Mouse (Mus musculus): ENCODE data around the gene Zfp369.
"Not testable (repeated sequence)": the region's sequence is repeated elsewhere in the genome, so short reads cannot be mapped to it uniquely, and the experiment has no call there.

DNA sequence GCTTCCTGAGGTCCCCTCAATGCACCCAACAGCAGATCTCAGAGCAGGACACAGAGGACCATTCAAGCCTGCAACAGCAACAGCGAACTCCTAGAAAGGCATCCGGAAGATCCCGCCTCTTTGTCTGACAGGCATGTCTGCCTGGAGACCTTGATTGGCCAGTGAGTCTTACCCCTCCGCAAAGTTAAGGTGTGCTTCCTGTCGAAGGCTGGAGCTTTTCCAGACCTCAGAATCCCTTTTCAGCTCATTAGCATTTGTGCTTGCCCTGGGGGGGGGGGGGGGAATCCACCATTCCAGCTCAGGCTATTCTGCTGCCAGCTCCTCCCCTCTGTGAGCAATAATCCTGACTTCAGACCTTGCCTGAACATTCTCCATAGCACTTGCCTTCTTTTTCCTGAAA lies 69.9 kb downstream of the Zfp369 start:
- not testable (repeated sequence) for TF ChIP-seq CTCF (IDR thresholded peaks at IDR 0.05; ENCODE audit: low read depth); EP300 (optimal IDR thresholded peaks at IDR 0.05)
